Mouse (Mus musculus): ENCODE measurements around the gene Pcsk1n.

Pcsk1n gene

GRCm38 (mm10) chrX:7947108-7947899, 27.7 kb downstream of the Pcsk1n start, which contains the start of gene Hdac6:
Hdac6 (minus strand) TSS chrX:7947889.
- peak; percentile 39 to 52 for DNase-seq

GRCm38 (mm10) chrX:7947900-7948492, 28.4 kb downstream of the Pcsk1n start:
- DNase-seq: peak; percentile 92

GRCm38 (mm10) chrX:7950091-7950490, 30.5 kb downstream of the Pcsk1n start:
- no peak for DNase-seq

- DNase-seq: no peak
Observed at GRCm38 (mm10) chrX:7958868-7959267, 39.2 kb downstream of the Pcsk1n start.

- no peak for DNase-seq
Observed at GRCm38 (mm10) chrX:7963829-7964626, 44.4 kb downstream of the Pcsk1n start.

- no peak for DNase-seq
Observed at GRCm38 (mm10) chrX:7966161-7966560, 46.5 kb downstream of the Pcsk1n start.

GRCm38 (mm10) chrX:7967596-7968201, 48.1 kb downstream of the Pcsk1n start:
- no peak for DNase-seq

GRCm38 (mm10) chrX:7968226-7968625, 48.6 kb downstream of the Pcsk1n start:
- no peak for DNase-seq

- no peak for DNase-seq
Observed at GRCm38 (mm10) chrX:7968899-7969298, 49.3 kb downstream of the Pcsk1n start.

- DNase-seq: no peak
Observed at GRCm38 (mm10) chrX:7971292-7971691, 51.7 kb downstream of the Pcsk1n start.
